Mouse (Mus musculus): Measurements from ENCODE around the gene Ipcef1.

Ipcef1 gene

GRCm38 (mm10) chr10:6996895-6997294 is 55.4 kb downstream of the Ipcef1 start:
- Histone ChIP-seq H3K4me1 (replicated peaks; ENCODE audit: low read depth, low read length) (no peaks in the 10 kb centered on the region), H3K36me3 (ENCODE audit: insufficient read depth, low read length) (no peaks in the 10 kb centered on the region), H3K9me3 (ENCODE audit: low read length) (no peaks in the 10 kb centered on the region), H3K4me3 (replicated peaks; ENCODE audit: low read length) (no peak overlapping the region), H3K27me3 (ENCODE audit: insufficient read depth, low read length) (no peaks in the 10 kb centered on the region)
- no peak for TF ChIP-seq NANOG (IDR thresholded peaks at IDR 0.05; ENCODE audit: borderline replicate concordance, low read length)
- no peak for TF ChIP-seq CTCF (conservative IDR thresholded peaks at IDR 0.05; ENCODE audit: low read length)
- no peak for TF ChIP-seq POU5F1 (IDR thresholded peaks at IDR 0.05; ENCODE audit: borderline replicate concordance, low read length)

GRCm38 (mm10) chr10:6988555-6988954 is 63.7 kb downstream of the Ipcef1 start:
- TF ChIP-seq NANOG (IDR thresholded peaks at IDR 0.05; ENCODE audit: borderline replicate concordance, low read length) (no peak), CTCF (conservative IDR thresholded peaks at IDR 0.05; ENCODE audit: low read length) (no peak), POU5F1 (IDR thresholded peaks at IDR 0.05; ENCODE audit: borderline replicate concordance, low read length) (no peak)
- H3K27me3 ChIP-seq (ENCODE audit: insufficient read depth, low read length), result no peaks in the 10 kb centered on the region
- H3K36me3 ChIP-seq (ENCODE audit: insufficient read depth, low read length), result no peaks in the 10 kb centered on the region
- no peak overlapping the region for H3K4me3 ChIP-seq (replicated peaks; ENCODE audit: low read length)
- no peaks in the 10 kb centered on the region for H3K9me3 ChIP-seq (ENCODE audit: low read length)
- H3K4me1 ChIP-seq (replicated peaks; ENCODE audit: low read depth, low read length), result no peaks in the 10 kb centered on the region

DNA sequence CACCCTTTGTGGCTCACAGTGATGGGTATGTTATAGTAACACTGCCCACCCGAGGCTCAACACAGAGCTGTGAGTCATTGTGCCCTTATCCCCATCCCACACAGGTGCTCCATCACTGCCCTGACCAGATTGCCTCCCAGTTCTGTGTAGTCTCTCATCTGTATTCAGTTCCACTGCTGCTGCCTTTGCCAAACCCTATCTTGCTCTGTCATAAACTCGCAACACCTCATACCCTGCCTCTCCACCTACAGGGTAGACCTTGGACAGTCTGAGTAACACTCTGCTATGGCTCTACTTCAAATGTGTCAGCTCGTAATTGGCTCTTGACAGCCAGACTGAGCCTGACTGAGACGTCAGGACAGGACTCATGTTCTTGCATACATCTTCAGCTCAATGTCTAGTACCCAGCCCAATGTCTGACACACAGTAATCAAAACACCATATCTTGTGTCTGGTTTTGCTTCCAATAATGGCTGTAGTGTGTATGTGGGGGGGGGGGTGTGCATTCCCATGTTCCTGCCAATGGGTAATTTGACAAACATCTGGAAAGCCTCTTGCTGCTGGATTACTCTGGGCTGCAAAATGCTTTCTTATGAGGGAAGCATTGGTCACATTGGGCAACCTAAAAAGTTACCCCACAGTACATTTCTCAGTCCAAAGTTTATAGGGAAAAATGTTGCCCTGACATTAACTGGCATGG is 64.7 kb downstream of the Ipcef1 start:
- no peak overlapping the region for H3K4me3 ChIP-seq (replicated peaks; ENCODE audit: low read length)
- no peak for TF ChIP-seq POU5F1 (IDR thresholded peaks at IDR 0.05; ENCODE audit: borderline replicate concordance, low read length)
- TF ChIP-seq CTCF (conservative IDR thresholded peaks at IDR 0.05; ENCODE audit: low read length), result no peak
- TF ChIP-seq NANOG (IDR thresholded peaks at IDR 0.05; ENCODE audit: borderline replicate concordance, low read length), result no peak
- no peaks in the 10 kb centered on the region for H3K27me3 ChIP-seq (ENCODE audit: insufficient read depth, low read length)
- no peaks in the 10 kb centered on the region for H3K36me3 ChIP-seq (ENCODE audit: insufficient read depth, low read length)
- H3K9me3 ChIP-seq (ENCODE audit: low read length), result no peaks in the 10 kb centered on the region
- H3K4me1 ChIP-seq (replicated peaks; ENCODE audit: low read depth, low read length), result no peaks in the 10 kb centered on the region

DNA sequence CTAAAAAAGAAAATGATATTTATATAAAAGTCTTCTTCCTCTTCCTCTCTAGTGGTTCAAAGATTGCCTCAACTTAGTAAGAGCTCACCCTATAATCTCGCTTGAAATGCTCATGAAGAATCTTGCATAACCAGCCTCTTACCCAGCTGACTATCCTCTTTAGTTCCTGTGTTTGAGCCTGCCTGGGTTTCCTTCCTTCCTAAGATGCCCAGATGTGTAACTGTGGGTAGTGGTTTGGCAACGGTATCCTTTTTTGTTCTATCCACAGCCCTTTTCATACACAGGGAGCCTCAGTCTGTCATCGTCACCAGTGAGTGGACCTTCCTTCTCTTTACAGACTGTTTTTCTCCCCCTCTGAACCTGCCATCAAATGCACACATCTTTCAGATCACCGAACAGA is 66.0 kb downstream of the Ipcef1 start:
- no peaks in the 10 kb centered on the region for H3K27me3 ChIP-seq (ENCODE audit: insufficient read depth, low read length)
- TF ChIP-seq POU5F1 (IDR thresholded peaks at IDR 0.05; ENCODE audit: borderline replicate concordance, low read length) (no peak), NANOG (IDR thresholded peaks at IDR 0.05; ENCODE audit: borderline replicate concordance, low read length) (no peak), CTCF (conservative IDR thresholded peaks at IDR 0.05; ENCODE audit: low read length) (no peak)
- no peaks in the 10 kb centered on the region for H3K36me3 ChIP-seq (ENCODE audit: insufficient read depth, low read length)
- H3K4me1 ChIP-seq (replicated peaks; ENCODE audit: low read depth, low read length), result no peaks in the 10 kb centered on the region
- H3K4me3 ChIP-seq (replicated peaks; ENCODE audit: low read length), result no peak overlapping the region
- no peaks in the 10 kb centered on the region for H3K9me3 ChIP-seq (ENCODE audit: low read length)

- TF ChIP-seq POU5F1 (IDR thresholded peaks at IDR 0.05; ENCODE audit: borderline replicate concordance, low read length) (no peak), CTCF (conservative IDR thresholded peaks at IDR 0.05; ENCODE audit: low read length) (no peak), NANOG (IDR thresholded peaks at IDR 0.05; ENCODE audit: borderline replicate concordance, low read length) (no peak)
- no peaks in the 10 kb centered on the region for H3K27me3 ChIP-seq (ENCODE audit: insufficient read depth, low read length)
- 0 out of 2 replicates have a peak, but pooled peaks cover 3% of the 10 kb centered on the region for H3K4me1 ChIP-seq (replicated peaks; ENCODE audit: low read depth, low read length)
Observed at GRCm38 (mm10) chr10:6983431-6983830, 68.8 kb downstream of the Ipcef1 start.

DNA sequence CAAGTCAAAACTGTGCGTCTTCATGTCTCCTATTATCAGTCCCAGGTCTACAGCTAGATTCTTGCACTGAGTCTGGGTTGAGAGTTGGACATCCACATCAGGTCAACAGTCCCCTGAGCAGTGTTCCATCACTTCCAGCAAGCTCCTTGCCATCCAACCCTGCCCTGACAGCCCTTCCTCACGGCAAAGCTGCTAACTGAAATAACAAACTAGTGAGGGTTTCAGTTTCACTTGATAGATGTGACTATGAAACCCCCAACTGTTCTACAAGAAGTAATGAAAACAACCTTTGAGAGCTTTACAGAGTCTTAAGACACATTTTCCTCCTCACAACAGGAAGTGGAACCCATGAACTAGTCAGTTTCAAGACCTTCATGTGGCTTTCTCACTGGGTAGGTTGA is 69.5 kb downstream of the Ipcef1 start:
- no peaks in the 10 kb centered on the region for H3K27me3 ChIP-seq (ENCODE audit: insufficient read depth, low read length)
- H3K9me3 ChIP-seq (ENCODE audit: low read length), result peaks cover 4% of the 10 kb centered on the region; the same call in 1 of the 2 replicates
- H3K4me1 ChIP-seq (replicated peaks; ENCODE audit: low read depth, low read length), result 0 out of 2 replicates have a peak, but pooled peaks cover 3% of the 10 kb centered on the region
- H3K36me3 ChIP-seq (ENCODE audit: insufficient read depth, low read length), result no peaks in the 10 kb centered on the region
- TF ChIP-seq NANOG (IDR thresholded peaks at IDR 0.05; ENCODE audit: borderline replicate concordance, low read length), result no peak
- TF ChIP-seq CTCF (conservative IDR thresholded peaks at IDR 0.05; ENCODE audit: low read length), result no peak
- TF ChIP-seq POU5F1 (IDR thresholded peaks at IDR 0.05; ENCODE audit: borderline replicate concordance, low read length), result no peak
- no peak overlapping the region for H3K4me3 ChIP-seq (replicated peaks; ENCODE audit: low read length)

More at GRCm38 (mm10) chr10:6983431-6983830, 68.8 kb downstream of the Ipcef1 start:
- Histone ChIP-seq H3K36me3 (ENCODE audit: insufficient read depth, low read length) (no peaks in the 10 kb centered on the region), H3K9me3 (ENCODE audit: low read length) (peaks cover 4% of the 10 kb centered on the region; the same call in 1 of the 2 replicates), H3K4me3 (replicated peaks; ENCODE audit: low read length) (no peak overlapping the region)

GRCm38 (mm10) chr10:6980236-6980635 is 72.0 kb downstream of the Ipcef1 start:
- TF ChIP-seq CTCF (conservative IDR thresholded peaks at IDR 0.05; ENCODE audit: low read length) (no peak), NANOG (IDR thresholded peaks at IDR 0.05; ENCODE audit: borderline replicate concordance, low read length) (no peak), POU5F1 (IDR thresholded peaks at IDR 0.05; ENCODE audit: borderline replicate concordance, low read length) (no peak)
- Histone ChIP-seq H3K4me3 (replicated peaks; ENCODE audit: low read length) (no peak overlapping the region), H3K36me3 (ENCODE audit: insufficient read depth, low read length) (no peaks in the 10 kb centered on the region)

GRCm38 (mm10) chr10:6979789-6980188 is 72.5 kb downstream of the Ipcef1 start:
- TF ChIP-seq CTCF (conservative IDR thresholded peaks at IDR 0.05; ENCODE audit: low read length) (no peak), POU5F1 (IDR thresholded peaks at IDR 0.05; ENCODE audit: borderline replicate concordance, low read length) (no peak), NANOG (IDR thresholded peaks at IDR 0.05; ENCODE audit: borderline replicate concordance, low read length) (no peak)
- Histone ChIP-seq H3K36me3 (ENCODE audit: insufficient read depth, low read length) (no peaks in the 10 kb centered on the region), H3K4me1 (replicated peaks; ENCODE audit: low read depth, low read length) (0 out of 2 replicates have a peak, but pooled peaks cover 3% of the 10 kb centered on the region), H3K27me3 (ENCODE audit: insufficient read depth, low read length) (no peaks in the 10 kb centered on the region), H3K4me3 (replicated peaks; ENCODE audit: low read length) (no peak overlapping the region), H3K9me3 (ENCODE audit: low read length) (peaks cover 4% of the 10 kb centered on the region; the same call in 1 of the 2 replicates)

More at GRCm38 (mm10) chr10:6980236-6980635, 72.0 kb downstream of the Ipcef1 start:
- no peaks in the 10 kb centered on the region for H3K27me3 ChIP-seq (ENCODE audit: insufficient read depth, low read length)
- H3K9me3 ChIP-seq (ENCODE audit: low read length), result peaks cover 4% of the 10 kb centered on the region; the same call in 1 of the 2 replicates
- 0 out of 2 replicates have a peak, but pooled peaks cover 3% of the 10 kb centered on the region for H3K4me1 ChIP-seq (replicated peaks; ENCODE audit: low read depth, low read length)

Measured in E14TG2a.4 (cell line).